Mouse (Mus musculus): Measurements from ENCODE around the gene Gm17655.

- TF ChIP-seq CTCF (IDR thresholded peaks at IDR 0.05) (no peak), POLR2A (IDR thresholded peaks at IDR 0.05; ENCODE audit: insufficient read depth, low read depth, low read length) (no peak), EP300 (IDR thresholded peaks at IDR 0.05; ENCODE audit: insufficient read depth, low read depth, low read length) (no peak)
Measured at GRCm38 (mm10) chr5:110101716-110102347, 29.5 kb upstream of the Gm17655 start.

All from heart, adult 2 months (tissue).